Mouse (Mus musculus): ENCODE measurements around the gene A830005F24Rik. TPM values are rescaled to one million over a fixed set of nuclear protein-coding genes. Genes with fewer than 3 reads are reported as not detected.

Gene A830005F24Rik
- polyA plus RNA-seq, 1 experiment from 2014 or later: 2.5 TPM

DNA sequence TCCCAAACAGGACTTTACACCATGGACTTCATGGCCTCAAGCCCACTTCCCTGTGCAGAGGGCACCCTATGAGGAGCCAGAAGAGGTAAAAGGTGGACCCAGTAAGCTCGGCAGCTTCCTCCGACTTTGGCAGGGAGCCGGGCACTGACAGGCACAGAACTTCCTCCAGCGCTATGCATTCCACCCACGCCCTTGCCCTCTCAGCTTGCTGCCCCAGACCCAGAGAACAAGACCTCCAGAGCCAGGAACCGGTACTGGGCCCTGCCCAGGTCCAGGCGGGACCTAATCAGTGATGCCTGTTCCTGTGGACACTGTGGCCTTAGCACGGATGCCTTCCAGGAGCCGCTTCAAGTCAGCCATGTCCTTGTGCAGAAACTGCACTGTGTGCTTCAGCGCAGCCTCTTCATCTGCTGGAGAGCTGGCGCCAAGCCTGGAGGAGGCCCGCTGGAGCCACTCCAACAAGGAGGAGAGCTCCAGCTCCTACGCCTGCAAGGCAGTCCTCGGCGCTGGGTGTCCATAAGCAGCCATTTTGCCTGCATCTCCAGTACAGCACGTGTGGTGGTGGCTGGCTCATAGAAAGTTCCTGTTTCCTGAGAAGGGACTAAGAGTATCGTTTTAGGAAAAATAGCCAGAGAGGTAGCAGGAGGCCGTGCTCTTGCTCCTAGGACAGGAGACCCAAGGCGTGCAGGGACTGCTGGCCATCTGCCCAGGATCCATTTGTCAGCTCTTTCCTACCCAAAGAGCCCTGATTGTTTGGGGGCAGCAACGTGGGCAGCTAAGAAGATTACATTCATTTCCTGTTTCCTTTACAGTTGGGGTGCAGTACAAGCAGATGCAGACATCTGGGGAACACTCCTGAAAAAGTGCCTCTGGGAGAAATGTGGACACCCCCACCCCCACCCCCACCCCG, 39.1 kb downstream of the A830005F24Rik start:
- Histone ChIP-seq H3K36me3 (ENCODE audit: control insufficient read depth, insufficient read depth) (no peaks in the 10 kb centered on the region), H3K4me2 (ENCODE audit: low read length) (peak overlapping the region; percentile 58), H3K4me1 (replicated peaks; ENCODE audit: control insufficient read depth, insufficient read depth, low read length) (peaks cover 21% of the 10 kb centered on the region), H3K27ac (ENCODE audit: low read length) (peak overlapping the region; percentile 94), H3K9ac (replicated peaks; ENCODE audit: low read depth, low read length) (peak overlapping the region; percentile 63), H3K9me3 (ENCODE audit: control insufficient read depth, low read length) (no peaks in the 10 kb centered on the region), H3K4me3 (replicated peaks; ENCODE audit: low read length) (peak overlapping the region; percentile 27), H3K27me3 (replicated peaks; ENCODE audit: control insufficient read depth, insufficient read depth, low read length) (no peaks in the 10 kb centered on the region)
- WGBS: 26% methylated on average over 21 of the region's 21 CpGs
- peak; percentile 94 for ATAC-seq

DNA sequence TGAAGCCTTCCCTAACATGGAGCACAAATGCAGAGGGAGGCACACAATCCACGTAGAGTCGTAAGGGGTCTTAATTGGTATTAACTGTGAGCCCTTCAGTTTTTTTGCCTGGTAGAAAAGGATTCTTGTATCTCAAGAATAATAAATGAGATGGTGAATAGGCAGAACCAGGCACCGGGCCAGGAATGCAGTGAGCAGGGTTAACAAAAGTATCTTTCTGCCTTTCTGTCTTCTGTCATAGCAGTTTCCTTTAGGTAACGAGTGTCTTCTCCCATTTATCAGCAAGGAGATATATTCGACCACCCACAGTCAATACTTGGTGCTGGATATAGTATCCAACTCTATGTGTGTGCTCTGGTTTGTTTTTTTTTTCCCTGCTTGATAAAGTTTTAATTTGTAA, 40.1 kb downstream of the A830005F24Rik start:
- no peak overlapping the region for H3K4me3 ChIP-seq (replicated peaks; ENCODE audit: low read length)
- no peak overlapping the region for H3K9ac ChIP-seq (replicated peaks; ENCODE audit: low read depth, low read length)
- no peaks in the 10 kb centered on the region for H3K36me3 ChIP-seq (ENCODE audit: control insufficient read depth, insufficient read depth)
- H3K27me3 ChIP-seq (replicated peaks; ENCODE audit: control insufficient read depth, insufficient read depth, low read length): no peaks in the 10 kb centered on the region
- no peak; the same call in 1 of the 2 replicates for ATAC-seq
- H3K27ac ChIP-seq (ENCODE audit: low read length): peak overlapping the region; percentile 94
- WGBS: 20% methylated on average over 5 of the region's 5 CpGs
- no peaks in the 10 kb centered on the region for H3K9me3 ChIP-seq (ENCODE audit: control insufficient read depth, low read length)
- no peak overlapping the region for H3K4me2 ChIP-seq (ENCODE audit: low read length)
- peaks cover 21% of the 10 kb centered on the region for H3K4me1 ChIP-seq (replicated peaks; ENCODE audit: control insufficient read depth, insufficient read depth, low read length)

DNA sequence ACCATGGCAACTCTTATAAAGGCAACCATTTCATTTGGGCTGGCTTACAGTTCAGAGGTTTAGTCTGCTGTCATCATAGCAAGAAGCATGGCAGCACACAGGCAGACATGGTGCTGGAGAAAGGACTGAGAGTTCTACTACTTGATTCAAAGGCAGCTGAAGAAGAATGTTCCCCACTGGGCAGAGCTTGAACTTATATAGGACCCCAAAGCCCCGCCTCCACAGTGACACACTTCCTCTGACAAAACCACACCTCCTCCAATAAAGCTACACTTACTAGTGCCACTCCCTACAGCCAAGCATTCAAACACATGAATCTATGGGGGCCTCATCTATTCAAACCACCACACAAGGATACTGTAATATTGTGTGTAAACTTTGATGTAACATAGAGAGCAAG, 41.2 kb downstream of the A830005F24Rik start:
- Histone ChIP-seq H3K4me1 (replicated peaks; ENCODE audit: control insufficient read depth, insufficient read depth, low read length) (peaks cover 21% of the 10 kb centered on the region), H3K9me3 (ENCODE audit: control insufficient read depth, low read length) (no peaks in the 10 kb centered on the region), H3K27me3 (replicated peaks; ENCODE audit: control insufficient read depth, insufficient read depth, low read length) (no peaks in the 10 kb centered on the region), H3K4me2 (ENCODE audit: low read length) (no peak overlapping the region), H3K27ac (ENCODE audit: low read length) (no peak overlapping the region), H3K36me3 (ENCODE audit: control insufficient read depth, insufficient read depth) (no peaks in the 10 kb centered on the region), H3K4me3 (replicated peaks; ENCODE audit: low read length) (no peak overlapping the region), H3K9ac (replicated peaks; ENCODE audit: low read depth, low read length) (no peak overlapping the region)
- no peak for ATAC-seq
- WGBS: 93% methylated on average over 1 of the region's 1 CpGs

DNA sequence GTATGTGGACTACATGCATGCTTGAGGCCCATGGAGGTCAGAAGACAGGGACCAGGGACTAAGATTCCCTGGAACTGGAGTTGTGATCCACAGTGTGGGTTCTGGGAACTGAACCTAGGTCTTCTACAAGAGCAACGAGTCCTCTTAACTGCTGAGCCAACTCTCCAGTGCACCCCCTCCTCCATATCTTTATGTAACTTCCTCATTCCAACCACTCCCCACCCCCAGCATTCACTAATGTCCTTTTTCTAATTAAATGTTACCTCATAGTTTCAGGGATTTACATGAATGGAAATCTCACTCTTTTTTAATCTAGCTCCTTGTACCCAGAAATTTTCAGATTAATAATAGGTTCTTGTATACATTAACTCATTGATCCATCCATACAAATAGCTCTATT, 42.6 kb downstream of the A830005F24Rik start:
- WGBS: 79% methylated on average over 1 of the region's 1 CpGs
- H3K4me1 ChIP-seq (replicated peaks; ENCODE audit: control insufficient read depth, insufficient read depth, low read length): peaks cover 21% of the 10 kb centered on the region
- ATAC-seq: no peak

DNA sequence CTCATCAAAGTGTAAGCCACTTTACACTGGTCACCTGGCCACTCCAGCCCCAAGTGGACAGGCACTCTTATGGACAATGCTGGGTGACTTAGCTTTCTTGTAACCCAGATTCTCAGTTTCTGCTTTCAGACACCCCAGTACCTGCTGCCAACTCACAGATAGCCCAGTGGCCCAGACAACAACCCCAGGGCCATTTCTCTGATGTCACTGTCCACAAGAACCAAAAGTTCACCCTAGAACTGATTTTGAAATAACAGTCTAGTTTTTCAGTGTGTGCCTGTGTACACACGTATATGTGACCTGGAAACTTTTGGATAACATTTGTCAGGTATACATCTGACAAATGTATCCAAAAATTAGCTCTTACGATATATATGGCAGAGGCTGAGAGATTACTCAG, 48.1 kb downstream of the A830005F24Rik start:
- peaks cover 7% of the 10 kb centered on the region for H3K4me1 ChIP-seq (replicated peaks; ENCODE audit: control insufficient read depth, insufficient read depth, low read length)
- H3K4me2 ChIP-seq (ENCODE audit: low read length): no peak overlapping the region
- no peak overlapping the region for H3K27ac ChIP-seq (ENCODE audit: low read length)
- no peaks in the 10 kb centered on the region for H3K9me3 ChIP-seq (ENCODE audit: control insufficient read depth, low read length)
- no peak for ATAC-seq
- 95% methylated on average over 2 of the region's 2 CpGs for WGBS
- H3K27me3 ChIP-seq (replicated peaks; ENCODE audit: control insufficient read depth, insufficient read depth, low read length): no peaks in the 10 kb centered on the region
- H3K36me3 ChIP-seq (ENCODE audit: control insufficient read depth, insufficient read depth): no peaks in the 10 kb centered on the region
- H3K9ac ChIP-seq (replicated peaks; ENCODE audit: low read depth, low read length): no peak overlapping the region
- H3K4me3 ChIP-seq (replicated peaks; ENCODE audit: low read length): no peak overlapping the region

More for the DNA sequence above, 42.6 kb downstream of the A830005F24Rik start:
- no peak overlapping the region for H3K4me3 ChIP-seq (replicated peaks; ENCODE audit: low read length)
- H3K27ac ChIP-seq (ENCODE audit: low read length): no peak overlapping the region
- no peaks in the 10 kb centered on the region for H3K9me3 ChIP-seq (ENCODE audit: control insufficient read depth, low read length)
- H3K4me2 ChIP-seq (ENCODE audit: low read length): no peak overlapping the region
- H3K9ac ChIP-seq (replicated peaks; ENCODE audit: low read depth, low read length): no peak overlapping the region
- H3K36me3 ChIP-seq (ENCODE audit: control insufficient read depth, insufficient read depth): no peaks in the 10 kb centered on the region
- H3K27me3 ChIP-seq (replicated peaks; ENCODE audit: control insufficient read depth, insufficient read depth, low read length): no peaks in the 10 kb centered on the region

DNA sequence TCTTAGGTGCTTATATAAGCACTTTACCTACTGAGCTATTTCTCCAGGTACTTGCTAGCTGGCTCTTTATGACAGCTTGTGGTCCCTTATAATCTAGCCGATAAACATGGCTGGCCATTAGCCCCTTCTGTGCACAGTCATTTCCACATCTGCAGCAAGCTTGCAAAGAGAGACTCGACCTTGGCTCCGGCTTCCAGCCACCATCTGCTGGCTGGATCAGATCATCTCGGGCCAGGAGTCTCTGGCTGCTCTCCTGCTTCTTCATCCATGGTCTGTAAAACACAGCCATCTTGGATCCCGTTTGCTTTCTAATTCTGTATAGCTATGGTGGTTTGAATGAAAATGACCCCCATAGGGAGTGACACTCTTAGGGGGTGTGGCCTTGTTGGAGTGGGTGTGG, 49.0 kb downstream of the A830005F24Rik start:
- no peak overlapping the region for H3K9ac ChIP-seq (replicated peaks; ENCODE audit: low read depth, low read length)
- H3K27me3 ChIP-seq (replicated peaks; ENCODE audit: control insufficient read depth, insufficient read depth, low read length): no peaks in the 10 kb centered on the region
- no peak overlapping the region for H3K27ac ChIP-seq (ENCODE audit: low read length)
- H3K4me1 ChIP-seq (replicated peaks; ENCODE audit: control insufficient read depth, insufficient read depth, low read length): peaks cover 7% of the 10 kb centered on the region
- 93% methylated on average over 5 of the region's 5 CpGs for WGBS
- no peak overlapping the region for H3K4me3 ChIP-seq (replicated peaks; ENCODE audit: low read length)
- ATAC-seq: no peak
- no peaks in the 10 kb centered on the region for H3K36me3 ChIP-seq (ENCODE audit: control insufficient read depth, insufficient read depth)
- no peak overlapping the region for H3K4me2 ChIP-seq (ENCODE audit: low read length)
- no peaks in the 10 kb centered on the region for H3K9me3 ChIP-seq (ENCODE audit: control insufficient read depth, low read length)

MicroRNAs within 50 kb of the gene (microRNA counts, 519-probe panel; counts per million panel counts)
- microRNA mmu-let-7a: 4,682 counts per million, percentile 98 among the panel's probes with 10 or more counts
- 4,561 counts per million, percentile 97 among the panel's probes with 10 or more counts for microRNA mmu-let-7d
- 4,100 counts per million, percentile 94 among the panel's probes with 10 or more counts for microRNA mmu-let-7f

Small RNA genes within 50 kb of the gene (microRNA-seq; reads per million reads assigned to microRNA genes)
- gene Gm24111: not detected
- gene Mirlet7a-1: 425 reads per million, percentile 71 among the genes with 10 or more reads in this experiment
- gene Mirlet7d: 13,139 reads per million, percentile 96 among the genes with 10 or more reads in this experiment
- not detected for gene Mirlet7f-1

Other genes starting within 250 kb of the A830005F24Rik start
- gene Zfp169, start 119 bp upstream of the A830005F24Rik start, polyA plus RNA-seq (2015; fragmentation: Nextera tagmentation; extraction: Ambion mirVana): 7.9 and 8.4 TPM in 2 replicates
- gene Ptpdc1, start 112.1 kb downstream of the A830005F24Rik start, polyA plus RNA-seq (2015; fragmentation: Nextera tagmentation; extraction: Ambion mirVana): 16.5 and 18.8 TPM in 2 replicates
- not detected in 2 replicates for gene Barx1, start 149.4 kb downstream of the A830005F24Rik start, polyA plus RNA-seq (2015; fragmentation: Nextera tagmentation; extraction: Ambion mirVana)

Measured in forebrain, embryonic 16.5 days (tissue).